Mouse (Mus musculus) forebrain, embryonic 12.5 days (tissue): ENCODE results near the gene Siah2. TPM values are rescaled to one million over a fixed set of nuclear protein-coding genes. Genes with fewer than 3 reads are reported as not detected.
A peak's percentile ranks its signal among the peaks of the same experiment; 100 is the strongest.

Experiments used
- ATAC-seq: fragments of 200-750 bp; cut with Nextera tagmentation; 2 replicates; pipeline ENCODE4 v1.8.0; 2017; ENCODE audit warnings: moderate TSS enrichment; ENCODE audit not compliant: low FRiP score
- H3K27ac ChIP-seq: fragments of 300-500 bp; sonication (generic); 2 replicates; pipeline ENCODE4 v1.5.1; 2016; ENCODE audit warnings: mild to moderate bottlenecking
- H3K27me3 ChIP-seq: fragments of 300-500 bp; sonication (generic); 2 replicates; pipeline ENCODE4 v1.6.1; 2016; ENCODE audit warnings: mild to moderate bottlenecking
- H3K36me3 ChIP-seq: fragments of 300-500 bp; sonication (generic); replicated peaks from 2 replicates; pipeline ENCODE4 v1.6.1; 2016; ENCODE audit warnings: mild to moderate bottlenecking
- H3K4me1 ChIP-seq: fragments of 300-500 bp; sonication (generic); 2 replicates; pipeline ENCODE4 v1.6.1; 2016
- H3K4me2 ChIP-seq: fragments of 300-500 bp; sonication (generic); 2 replicates; pipeline ENCODE4 v1.6.1; 2016; ENCODE audit warnings: mild to moderate bottlenecking, moderate library complexity
- H3K4me3 ChIP-seq: fragments of 300-500 bp; sonication (generic); replicated peaks from 2 replicates; pipeline ENCODE4 v1.5.1; 2016; ENCODE audit warnings: mild to moderate bottlenecking
- H3K9ac ChIP-seq: fragments of 300-500 bp; sonication (generic); 2 replicates; pipeline ENCODE4 v1.6.1; 2016; ENCODE audit warnings: mild to moderate bottlenecking
- H3K9me3 ChIP-seq: fragments of 300-500 bp; sonication (generic); 2 replicates; pipeline ENCODE4 v1.6.1; 2016
- WGBS: fragments of 180-500 bp; shearing (Covaris S2); methylation state at CpG from one replicate; pipeline ENCODE4 v1.1.7; 2016; 5-methylcytosine and 5-hydroxymethylcytosine counted together
- polyA plus RNA-seq: library from polyadenylated mRNA; unstranded; fragments of >200 nt; fragmentation: Nextera tagmentation; extraction: Ambion mirVana; gene quantifications from 2 replicates; pipeline ENCODE4 v1.2.1, GENCODE M21; 2016

The Siah2 gene
- polyA plus RNA-seq, 1 experiment from 2014 or later = 5.6 TPM

DNA sequence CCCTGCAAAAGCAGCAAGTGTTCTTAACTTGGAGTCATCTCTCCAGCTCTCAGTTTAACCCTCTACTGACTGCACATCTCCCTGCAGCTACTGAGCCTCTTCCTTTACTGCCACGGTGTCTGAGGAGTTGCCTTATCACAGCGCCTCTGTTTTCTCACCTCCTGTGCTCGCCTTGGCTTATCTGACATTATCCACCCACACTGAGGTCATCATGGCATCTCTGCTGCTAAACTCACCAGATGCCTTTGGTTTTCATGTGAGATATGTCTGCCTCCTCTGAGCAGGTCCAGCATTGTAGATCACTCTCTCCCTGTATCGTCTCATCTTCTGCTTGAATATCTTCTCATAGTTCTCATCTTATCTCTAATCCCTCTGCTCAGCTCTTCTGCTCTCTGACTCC, 41.9 kb downstream of the Siah2 start:
- Histone ChIP-seq H3K36me3 (no peaks in the 10 kb centered on the region), H3K27ac (no peak overlapping the region), H3K9me3 (no peaks in the 10 kb centered on the region), H3K4me1 (no peaks in the 10 kb centered on the region; the same call in 1 of the 2 replicates), H3K27me3 (no peaks in the 10 kb centered on the region), H3K4me3 (no peak overlapping the region), H3K4me2 (no peak overlapping the region), H3K9ac (no peak overlapping the region)
- no peak for ATAC-seq
- WGBS = 88% methylated on average over 4 of the region's 4 CpGs

DNA sequence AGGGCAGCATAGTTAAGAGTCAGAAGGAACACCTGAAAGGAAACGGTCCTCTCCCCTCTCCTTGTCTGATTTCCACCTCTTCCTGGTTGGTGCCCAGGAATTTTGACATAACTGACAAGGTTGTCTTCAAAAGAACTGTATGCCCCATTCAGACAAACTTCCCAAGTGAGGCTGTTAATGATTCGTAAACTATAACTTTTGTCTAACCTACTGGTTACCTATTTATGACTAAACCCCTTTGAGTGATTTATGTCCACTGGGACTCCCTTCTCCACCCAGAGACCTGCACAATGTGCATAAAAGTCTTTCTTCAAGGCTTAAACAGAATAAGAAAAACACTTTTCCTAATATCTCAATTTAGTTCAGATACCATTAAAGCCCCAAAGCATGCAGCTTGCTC, 45.0 kb downstream of the Siah2 start:
- ATAC-seq = no peak
- H3K9me3 ChIP-seq = no peaks in the 10 kb centered on the region
- WGBS = 84% methylated on average over 2 of the region's 2 CpGs

GRCm38 (mm10) chr3:58646180-58646579, 46.0 kb downstream of the Siah2 start:
- no peak overlapping the region for H3K4me2 ChIP-seq
- H3K9me3 ChIP-seq = no peaks in the 10 kb centered on the region
- H3K4me3 ChIP-seq = no peak overlapping the region
- H3K4me1 ChIP-seq = no peaks in the 10 kb centered on the region
- no peaks in the 10 kb centered on the region for H3K36me3 ChIP-seq
- no peak overlapping the region for H3K27ac ChIP-seq
- H3K9ac ChIP-seq = no peak overlapping the region
- no peaks in the 10 kb centered on the region for H3K27me3 ChIP-seq
- ATAC-seq = no peak
- WGBS = 91% methylated on average over 4 of the region's 4 CpGs

More for the DNA sequence above, 45.0 kb downstream of the Siah2 start:
- Histone ChIP-seq H3K4me2 (no peak overlapping the region), H3K9ac (no peak overlapping the region), H3K27me3 (no peaks in the 10 kb centered on the region), H3K4me3 (no peak overlapping the region), H3K27ac (no peak overlapping the region), H3K4me1 (no peaks in the 10 kb centered on the region), H3K36me3 (no peaks in the 10 kb centered on the region)

- Histone ChIP-seq H3K4me3 (peak within 1 kb of the TSS; percentile 51), H3K4me1 (peaks cover 10% of the 10 kb centered on the region), H3K36me3 (no peaks in the 10 kb centered on the region), H3K9ac (peak within 1 kb of the TSS; percentile 56), H3K27ac (no peak within 1 kb of the TSS), H3K9me3 (no peaks in the 10 kb centered on the region), H3K27me3 (no peaks in the 10 kb centered on the region), H3K4me2 (peak within 1 kb of the TSS; percentile 94)
- peak; percentile 81 for ATAC-seq
- under 1% methylated on average over 34 of the region's 34 CpGs for WGBS
Measured at GRCm38 (mm10) chr3:58636406-58637295, 55.5 kb downstream of the Siah2 start, which contains the start of gene Erich6. Gene Erich6 (minus strand): TSS chr3:58637207.

DNA sequence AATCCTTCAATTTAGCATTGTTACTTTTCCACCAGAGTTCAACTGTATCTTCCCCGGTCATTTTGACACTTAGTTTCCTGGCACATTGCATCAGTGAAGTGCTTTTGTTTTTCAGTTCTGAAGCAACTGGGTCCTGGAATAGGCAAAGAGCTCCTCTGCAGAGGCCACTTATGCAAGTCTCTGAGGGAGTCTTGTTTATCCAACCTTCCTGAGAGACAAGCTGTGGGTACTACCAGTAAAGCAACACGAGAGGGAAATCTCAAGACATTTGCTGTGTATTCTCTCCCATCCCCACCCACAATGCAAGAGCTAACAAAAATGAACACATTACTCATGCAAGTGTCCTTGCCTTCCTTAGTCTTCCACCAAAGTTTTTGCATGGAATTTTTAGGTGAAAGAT, 60.5 kb downstream of the Siah2 start:
- H3K36me3 ChIP-seq = no peaks in the 10 kb centered on the region
- no peak overlapping the region for H3K9ac ChIP-seq
- H3K4me2 ChIP-seq = no peak overlapping the region
- H3K27me3 ChIP-seq = no peaks in the 10 kb centered on the region
- 88% methylated on average over 2 of the region's 2 CpGs for WGBS
- no peak for ATAC-seq
- H3K4me1 ChIP-seq = peaks cover 8% of the 10 kb centered on the region
- H3K4me3 ChIP-seq = no peak overlapping the region
- H3K9me3 ChIP-seq = no peaks in the 10 kb centered on the region
- H3K27ac ChIP-seq = no peak overlapping the region

DNA sequence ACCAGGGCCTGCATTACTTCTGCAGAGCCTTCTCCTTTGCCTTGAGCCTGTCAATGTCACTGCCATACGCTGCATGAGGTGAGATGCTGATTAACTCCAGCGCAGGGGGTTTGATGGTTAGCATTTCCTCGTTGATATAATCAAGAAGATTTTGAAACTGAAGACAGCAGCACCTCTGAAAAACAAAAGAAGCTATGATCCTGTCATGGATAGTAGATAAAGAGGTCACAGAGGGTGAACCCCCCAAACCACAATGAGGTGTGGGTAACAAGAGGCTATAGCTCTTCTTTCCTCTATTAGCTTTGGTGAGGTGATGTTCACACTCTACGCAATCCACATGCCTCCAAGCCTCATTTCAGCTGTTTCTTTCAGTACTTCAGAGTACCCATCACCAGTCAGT, 67.2 kb downstream of the Siah2 start:
- Histone ChIP-seq H3K27ac (no peak overlapping the region), H3K36me3 (no peaks in the 10 kb centered on the region), H3K9me3 (no peaks in the 10 kb centered on the region), H3K4me3 (no peak overlapping the region), H3K4me2 (no peak overlapping the region), H3K4me1 (no peaks in the 10 kb centered on the region), H3K9ac (no peak overlapping the region), H3K27me3 (no peaks in the 10 kb centered on the region)
- 89% methylated on average over 4 of the region's 4 CpGs for WGBS
- no peak for ATAC-seq

Other genes with a start within 250 kb of the Siah2 start
- 49.7 and 50.6 TPM in 2 replicates for gene Eif2a, start 166.6 kb downstream of the Siah2 start, polyA plus RNA-seq
- gene Serp1, start 166.5 kb downstream of the Siah2 start, polyA plus RNA-seq = 117 and 121 TPM in 2 replicates
- 21.1 and 23.6 TPM in 2 replicates for gene Selenot, start 115.8 kb downstream of the Siah2 start, polyA plus RNA-seq
- gene Erich6, start 55.2 kb downstream of the Siah2 start, polyA plus RNA-seq = 0.11 TPM in 1 of 2 replicates, not detected in the other
- gene Mindy4b-ps, start 129.9 kb upstream of the Siah2 start, polyA plus RNA-seq = not detected in 2 replicates
- 0.22 and 0.35 TPM in 2 replicates for gene Clrn1, start 192.9 kb upstream of the Siah2 start, polyA plus RNA-seq